Mouse (Mus musculus) liver, embryonic 11.5 days (tissue): Measurements from ENCODE around the gene Pithd1. TPM values are rescaled to one million over a fixed set of nuclear protein-coding genes. Genes with fewer than 3 reads are reported as not detected.

Source experiments
- ATAC-seq: fragments of 200-750 bp; cut with Nextera tagmentation; replicated peaks from 2 replicates; pipeline ENCODE4 v1.8.0; 2017; ENCODE audit warnings: moderate number of reproducible peaks, mild to moderate bottlenecking, moderate TSS enrichment, moderate library complexity; ENCODE audit not compliant: low FRiP score
- DNase-seq: peaks from one replicate; pipeline ENCODE4 v3.0.0-alpha.2; 2017; ENCODE audit warnings: low spot score
- H3K27ac ChIP-seq: fragments of 300-500 bp; sonication (generic); 2 replicates; pipeline ENCODE4 v1.5.1; 2014; ENCODE audit warnings: mild to moderate bottlenecking, low read depth, low read length, control low read depth
- H3K27me3 ChIP-seq: fragments of 300-500 bp; sonication (generic); replicated peaks from 2 replicates; pipeline ENCODE4 v1.6.1; 2014; ENCODE audit warnings: low read length, mixed read lengths; ENCODE audit not compliant: control insufficient read depth, insufficient read depth
- H3K36me3 ChIP-seq: fragments of 300-500 bp; sonication (generic); 2 replicates; pipeline ENCODE4 v1.6.1; 2014; ENCODE audit warnings: mild to moderate bottlenecking, low read length, moderate library complexity, mixed read lengths; ENCODE audit not compliant: control insufficient read depth, insufficient read depth
- H3K4me1 ChIP-seq: fragments of 300-500 bp; sonication (generic); replicated peaks from 2 replicates; pipeline ENCODE4 v1.6.1; 2014; ENCODE audit warnings: low read length, mixed read lengths; ENCODE audit not compliant: control insufficient read depth, insufficient read depth
- H3K4me2 ChIP-seq: fragments of 300-500 bp; sonication (generic); 2 replicates; pipeline ENCODE4 v1.6.1; 2014; ENCODE audit warnings: mild to moderate bottlenecking, control low read depth, moderate library complexity
- H3K4me3 ChIP-seq: fragments of 300-500 bp; sonication (generic); 2 replicates; pipeline ENCODE4 v1.5.1; 2014; ENCODE audit warnings: low read depth, low read length, control low read depth
- H3K9ac ChIP-seq: fragments of 300-500 bp; sonication (generic); 2 replicates; pipeline ENCODE4 v1.6.1; 2014; ENCODE audit warnings: low read depth, low read length, control low read depth
- H3K9me3 ChIP-seq: fragments of 300-500 bp; sonication (generic); 2 replicates; pipeline ENCODE4 v1.6.1; 2016; ENCODE audit warnings: low read length, inconsistent platforms, mixed read lengths; ENCODE audit not compliant: control insufficient read depth
- WGBS: fragments of 180-500 bp; shearing (Covaris S2); extraction: QIAGEN DNeasy Blood & Tissue Kit; methylation state at CpG from one replicate; pipeline ENCODE4 v1.1.7; 2014; 5-methylcytosine and 5-hydroxymethylcytosine counted together
- polyA plus RNA-seq: library from polyadenylated mRNA; unstranded; fragments of >200 nt; fragmentation: Nextera tagmentation; extraction: Ambion mirVana; gene quantifications from 2 replicates; pipeline ENCODE4 v1.2.1, GENCODE M21; 2014

Gene Pithd1
- polyA plus RNA-seq, result 96.9 and 106 TPM in 2 replicates

- Histone ChIP-seq H3K9ac (peak within 1 kb of the TSS; percentile 99), H3K9me3 (no peaks in the 10 kb centered on the region), H3K27me3 (no peaks in the 10 kb centered on the region), H3K27ac (peak within 1 kb of the TSS; percentile 85), H3K36me3 (peaks cover 15% of the 10 kb centered on the region), H3K4me3 (peak within 1 kb of the TSS; percentile 77), H3K4me1 (peaks cover 21% of the 10 kb centered on the region), H3K4me2 (peak within 1 kb of the TSS; percentile 87)
- DNase-seq (peak; percentile 95), ATAC-seq (peak; percentile 87)
- under 1% methylated on average over 63 of the region's 81 CpGs for WGBS
These were observed at the start of gene Pithd1 for GRCm38 (mm10) chr4:135986943-135987710. TSS of gene Pithd1 (minus strand) at chr4:135987264.

- DNase-seq (no peak), ATAC-seq (no peak)
- Histone ChIP-seq H3K4me3 (no peak overlapping the region), H3K4me2 (no peak overlapping the region), H3K27me3 (no peaks in the 10 kb centered on the region), H3K36me3 (no peaks in the 10 kb centered on the region), H3K27ac (no peak overlapping the region), H3K9me3 (no peaks in the 10 kb centered on the region), H3K9ac (no peak overlapping the region), H3K4me1 (peaks cover 11% of the 10 kb centered on the region)
- 63% methylated on average over 4 of the region's 4 CpGs for WGBS
These were observed 48.0 kb upstream of the Pithd1 start for GRCm38 (mm10) chr4:136035078-136035477.

- H3K27me3 ChIP-seq, result no peaks in the 10 kb centered on the region
- no peak overlapping the region for H3K27ac ChIP-seq
- no peaks in the 10 kb centered on the region for H3K36me3 ChIP-seq
- no peak overlapping the region for H3K4me3 ChIP-seq
- 56% methylated on average over 1 of the region's 1 CpGs for WGBS
- peaks cover 17% of the 10 kb centered on the region for H3K4me1 ChIP-seq
- no peaks in the 10 kb centered on the region for H3K9me3 ChIP-seq
- ATAC-seq, result no peak
- H3K9ac ChIP-seq, result no peak overlapping the region
- no peak for DNase-seq
- H3K4me2 ChIP-seq, result no peak overlapping the region
These were observed 46.2 kb upstream of the Pithd1 start for GRCm38 (mm10) chr4:136033231-136033630.

- WGBS, result 7% methylated on average over 8 of the region's 8 CpGs
- Histone ChIP-seq H3K9ac (peak overlapping the region; percentile 31), H3K4me3 (peak overlapping the region; percentile 0)
These were observed 44.2 kb upstream of the Pithd1 start for GRCm38 (mm10) chr4:136030968-136031909.

GRCm38 (mm10) chr4:136028689-136029088 lies 41.6 kb upstream of the Pithd1 start:
- DNase-seq, result no peak
- no peak for ATAC-seq
- peaks cover 18% of the 10 kb centered on the region for H3K4me1 ChIP-seq

More at GRCm38 (mm10) chr4:136030968-136031909, 44.2 kb upstream of the Pithd1 start:
- H3K9me3 ChIP-seq, result no peaks in the 10 kb centered on the region
- H3K4me2 ChIP-seq, result peak overlapping the region; percentile 46
- H3K36me3 ChIP-seq, result no peaks in the 10 kb centered on the region
- no peaks in the 10 kb centered on the region for H3K27me3 ChIP-seq
- peak; percentile 53 for DNase-seq
- peak overlapping the region; percentile 60 for H3K27ac ChIP-seq
- ATAC-seq, result peak; percentile 79
- peaks cover 18% of the 10 kb centered on the region for H3K4me1 ChIP-seq

GRCm38 (mm10) chr4:136028132-136028564 lies 41.1 kb upstream of the Pithd1 start:
- 0 out of 2 replicates have a peak overlapping the region, but pooled peaks have one; percentile 5 for H3K4me2 ChIP-seq
- no peak overlapping the region for H3K4me3 ChIP-seq
- 70% methylated on average over 19 of the region's 19 CpGs for WGBS
- no peaks in the 10 kb centered on the region for H3K27me3 ChIP-seq
- H3K9me3 ChIP-seq, result no peaks in the 10 kb centered on the region
- no peak for DNase-seq
- peaks cover 18% of the 10 kb centered on the region for H3K4me1 ChIP-seq
- H3K36me3 ChIP-seq, result no peaks in the 10 kb centered on the region
- ATAC-seq, result no peak
- H3K9ac ChIP-seq, result no peak overlapping the region
- no peak overlapping the region for H3K27ac ChIP-seq

More at GRCm38 (mm10) chr4:136028689-136029088, 41.6 kb upstream of the Pithd1 start:
- 62% methylated on average over 5 of the region's 5 CpGs for WGBS
- H3K27ac ChIP-seq, result no peak overlapping the region
- H3K9ac ChIP-seq, result no peak overlapping the region
- H3K36me3 ChIP-seq, result no peaks in the 10 kb centered on the region
- no peak overlapping the region for H3K4me2 ChIP-seq
- H3K4me3 ChIP-seq, result no peak overlapping the region
- no peaks in the 10 kb centered on the region for H3K9me3 ChIP-seq
- no peaks in the 10 kb centered on the region for H3K27me3 ChIP-seq

GRCm38 (mm10) chr4:136027416-136028131 lies 40.5 kb upstream of the Pithd1 start:
- H3K4me3 ChIP-seq, result no peak overlapping the region
- no peaks in the 10 kb centered on the region for H3K27me3 ChIP-seq
- no peak for ATAC-seq
- H3K9me3 ChIP-seq, result no peaks in the 10 kb centered on the region
- H3K4me2 ChIP-seq, result no peak overlapping the region
- peaks cover 18% of the 10 kb centered on the region for H3K4me1 ChIP-seq
- DNase-seq, result no peak
- WGBS, result 75% methylated on average over 8 of the region's 8 CpGs
- no peak overlapping the region for H3K27ac ChIP-seq
- no peaks in the 10 kb centered on the region for H3K36me3 ChIP-seq
- no peak overlapping the region for H3K9ac ChIP-seq

- Histone ChIP-seq H3K27me3 (no peaks in the 10 kb centered on the region), H3K4me3 (no peak overlapping the region), H3K4me2 (no peak overlapping the region), H3K27ac (no peak overlapping the region), H3K9me3 (no peaks in the 10 kb centered on the region), H3K36me3 (no peaks in the 10 kb centered on the region), H3K9ac (no peak overlapping the region), H3K4me1 (peaks cover 8% of the 10 kb centered on the region)
- 71% methylated on average over 1 of the region's 1 CpGs for WGBS
- no peak for DNase-seq
- no peak for ATAC-seq
These were observed 38.3 kb upstream of the Pithd1 start for GRCm38 (mm10) chr4:136025350-136025749.
